Mouse (Mus musculus) intestine, embryonic 15.5 days (tissue): ENCODE measurements around the gene Laptm5. TPM values are rescaled to one million over a fixed set of nuclear protein-coding genes. Genes with fewer than 3 reads are reported as not detected.

ENCODE experiments used
- ATAC-seq: fragments of 200-750 bp; cut with Nextera tagmentation; 2 replicates; pipeline ENCODE4 v1.8.0; 2017; ENCODE audit warnings: moderate TSS enrichment, moderate library complexity
- H3K27ac ChIP-seq: fragments of 300-500 bp; sonication (generic); 2 replicates; pipeline ENCODE4 v1.5.1; 2015; ENCODE audit warnings: mild to moderate bottlenecking, inconsistent platforms
- H3K27me3 ChIP-seq: fragments of 300-500 bp; sonication (generic); replicated peaks from 2 replicates; pipeline ENCODE4 v1.6.1; 2015; ENCODE audit warnings: inconsistent platforms
- H3K36me3 ChIP-seq: fragments of 300-500 bp; sonication (generic); 2 replicates; pipeline ENCODE4 v1.6.1; 2015; ENCODE audit warnings: inconsistent platforms
- H3K4me1 ChIP-seq: fragments of 300-500 bp; sonication (generic); replicated peaks from 2 replicates; pipeline ENCODE4 v1.6.1; 2015; ENCODE audit warnings: inconsistent platforms
- H3K4me2 ChIP-seq: fragments of 300-500 bp; sonication (generic); replicated peaks from 2 replicates; pipeline ENCODE4 v1.6.1; 2015; ENCODE audit warnings: mild to moderate bottlenecking, inconsistent platforms
- H3K4me3 ChIP-seq: fragments of 300-500 bp; sonication (generic); replicated peaks from 2 replicates; pipeline ENCODE4 v1.5.1; 2015; ENCODE audit warnings: inconsistent platforms
- H3K9ac ChIP-seq: fragments of 300-500 bp; sonication (generic); 2 replicates; pipeline ENCODE4 v1.6.1; 2015; ENCODE audit warnings: inconsistent platforms
- H3K9me3 ChIP-seq: fragments of 300-500 bp; sonication (generic); 2 replicates; pipeline ENCODE4 v1.6.1; 2016; ENCODE audit warnings: inconsistent platforms
- WGBS: fragments of 180-500 bp; shearing (Covaris S2); methylation state at CpG from one replicate; pipeline ENCODE4 v1.1.7; 2015; 5-methylcytosine and 5-hydroxymethylcytosine counted together
- polyA plus RNA-seq: library from polyadenylated mRNA; unstranded; fragments of >200 nt; fragmentation: Nextera tagmentation; extraction: Ambion mirVana; gene quantifications from 2 replicates; pipeline ENCODE4 v1.2.1, GENCODE M21; 2015

Laptm5 gene
- polyA plus RNA-seq, 1 experiment from 2014 or later: 42.4 TPM

- Histone ChIP-seq H3K4me2 (no peak overlapping the region), H3K27ac (no peak overlapping the region), H3K27me3 (no peaks in the 10 kb centered on the region; the same call in 1 of the 2 replicates), H3K36me3 (no peaks in the 10 kb centered on the region), H3K4me1 (no peaks in the 10 kb centered on the region), H3K4me3 (no peak overlapping the region), H3K9me3 (no peaks in the 10 kb centered on the region), H3K9ac (no peak overlapping the region)
- ATAC-seq: no peak
- 40% methylated on average over 8 of the region's 8 CpGs for WGBS
Measured at GRCm38 (mm10) chr4:130902289-130902781, 10.6 kb upstream of the Laptm5 start.

GRCm38 (mm10) chr4:130905025-130905424, 7.9 kb upstream of the Laptm5 start:
- Histone ChIP-seq H3K4me3 (no peak overlapping the region), H3K27ac (no peak overlapping the region), H3K9ac (no peak overlapping the region), H3K9me3 (no peaks in the 10 kb centered on the region), H3K4me1 (no peaks in the 10 kb centered on the region), H3K27me3 (no peaks in the 10 kb centered on the region; the same call in 1 of the 2 replicates), H3K4me2 (no peak overlapping the region), H3K36me3 (no peaks in the 10 kb centered on the region)
- 69% methylated on average over 7 of the region's 7 CpGs for WGBS
- no peak for ATAC-seq

DNA sequence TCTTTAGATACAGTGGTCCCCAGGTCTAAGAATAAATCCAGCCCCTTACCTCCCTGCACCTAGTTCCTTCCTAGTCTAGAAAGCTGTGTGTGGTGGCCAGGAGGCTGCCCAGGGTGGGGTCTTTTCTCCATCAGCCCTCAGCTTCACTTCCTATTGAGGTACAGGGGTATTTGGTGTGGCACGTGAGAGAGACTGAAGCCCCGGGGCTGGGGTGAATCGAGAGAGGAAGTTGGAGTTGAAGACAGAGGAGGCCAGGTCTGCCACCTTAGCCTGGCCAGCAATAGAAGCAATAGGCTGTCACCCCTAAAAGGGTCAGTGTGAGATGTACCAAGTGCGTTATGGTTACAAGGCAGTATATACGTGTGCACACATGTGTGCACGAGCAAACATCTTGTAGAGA, 7.0 kb upstream of the Laptm5 start:
- no peak overlapping the region for H3K9ac ChIP-seq
- no peak overlapping the region for H3K4me3 ChIP-seq
- no peaks in the 10 kb centered on the region for H3K36me3 ChIP-seq
- no peaks in the 10 kb centered on the region for H3K4me1 ChIP-seq
- H3K27me3 ChIP-seq: no peaks in the 10 kb centered on the region; the same call in 1 of the 2 replicates
- no peak for ATAC-seq
- H3K4me2 ChIP-seq: no peak overlapping the region
- no peak overlapping the region for H3K27ac ChIP-seq
- H3K9me3 ChIP-seq: no peaks in the 10 kb centered on the region
- WGBS: 70% methylated on average over 6 of the region's 6 CpGs

DNA sequence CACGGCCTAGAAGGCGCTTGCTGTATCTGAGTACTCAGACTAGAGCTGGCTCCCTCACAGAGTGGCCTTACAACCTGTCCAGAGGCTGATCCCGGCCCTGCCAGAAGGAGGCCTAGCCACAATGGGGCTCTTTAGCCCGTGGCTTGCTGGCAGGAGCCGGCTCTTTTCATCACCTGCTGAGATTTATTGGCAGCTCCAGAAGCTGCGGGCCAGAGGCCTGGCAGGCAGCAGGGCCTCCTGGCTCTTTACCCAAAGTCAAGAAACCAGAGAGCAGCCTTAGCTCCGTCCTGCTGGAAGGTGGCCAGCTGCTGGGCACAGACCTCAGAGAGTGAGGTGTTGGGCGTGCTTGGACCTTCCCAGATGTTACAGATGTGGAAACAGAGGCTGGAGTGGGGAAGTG, 6.6 kb upstream of the Laptm5 start:
- no peaks in the 10 kb centered on the region; the same call in 1 of the 2 replicates for H3K27me3 ChIP-seq
- no peak for ATAC-seq
- WGBS: 42% methylated on average over 8 of the region's 8 CpGs

GRCm38 (mm10) chr4:130907200-130908069, 5.5 kb upstream of the Laptm5 start:
- Histone ChIP-seq H3K4me2 (no peak overlapping the region), H3K27ac (no peak overlapping the region), H3K4me3 (no peak overlapping the region), H3K27me3 (no peaks in the 10 kb centered on the region; the same call in 1 of the 2 replicates), H3K9me3 (no peaks in the 10 kb centered on the region), H3K36me3 (no peaks in the 10 kb centered on the region), H3K4me1 (no peaks in the 10 kb centered on the region), H3K9ac (no peak overlapping the region)
- WGBS: 84% methylated on average over 19 of the region's 19 CpGs
- no peak for ATAC-seq

More for the DNA sequence above, 6.6 kb upstream of the Laptm5 start:
- Histone ChIP-seq H3K9me3 (no peaks in the 10 kb centered on the region), H3K4me2 (no peak overlapping the region), H3K4me3 (no peak overlapping the region), H3K36me3 (no peaks in the 10 kb centered on the region), H3K4me1 (no peaks in the 10 kb centered on the region), H3K27ac (no peak overlapping the region), H3K9ac (no peak overlapping the region)

GRCm38 (mm10) chr4:130908133-130908532, 4.8 kb upstream of the Laptm5 start:
- H3K27me3 ChIP-seq: no peaks in the 10 kb centered on the region; the same call in 1 of the 2 replicates
- no peak overlapping the region for H3K4me2 ChIP-seq
- H3K4me3 ChIP-seq: no peak overlapping the region
- no peak for ATAC-seq
- H3K27ac ChIP-seq: no peak overlapping the region
- H3K9me3 ChIP-seq: no peaks in the 10 kb centered on the region
- H3K36me3 ChIP-seq: no peaks in the 10 kb centered on the region
- H3K4me1 ChIP-seq: no peaks in the 10 kb centered on the region
- H3K9ac ChIP-seq: no peak overlapping the region
- 89% methylated on average over 10 of the region's 10 CpGs for WGBS

- Histone ChIP-seq H3K36me3 (no peaks in the 10 kb centered on the region), H3K9me3 (no peaks in the 10 kb centered on the region), H3K27ac (no peak overlapping the region), H3K4me3 (no peak overlapping the region), H3K4me1 (no peaks in the 10 kb centered on the region), H3K4me2 (no peak overlapping the region), H3K27me3 (no peaks in the 10 kb centered on the region), H3K9ac (no peak overlapping the region)
- WGBS: 67% methylated on average over 17 of the region's 17 CpGs
- ATAC-seq: no peak
Measured at GRCm38 (mm10) chr4:130909167-130909874, 3.6 kb upstream of the Laptm5 start.

DNA sequence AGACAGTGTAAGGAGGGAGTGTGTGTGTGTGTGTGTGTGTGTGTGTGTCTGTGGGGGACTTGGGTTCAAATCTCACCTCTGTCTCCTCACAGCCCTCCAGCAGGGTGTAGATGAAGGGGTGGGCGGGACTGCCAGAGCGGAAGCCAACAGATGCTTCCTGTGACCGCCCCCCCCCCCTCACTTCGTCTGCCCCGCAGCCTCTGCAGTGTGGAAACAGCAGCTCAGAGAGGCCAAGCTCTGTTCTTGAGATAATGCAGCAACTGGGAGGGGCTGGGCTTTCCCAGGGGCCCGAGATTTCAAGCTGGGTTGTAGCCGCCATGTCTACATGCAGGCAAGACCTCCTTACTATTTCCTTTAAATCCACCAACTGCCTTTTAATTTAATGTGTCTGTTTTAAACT, 2.3 kb upstream of the Laptm5 start:
- no peaks in the 10 kb centered on the region for H3K27me3 ChIP-seq
- no peaks in the 10 kb centered on the region for H3K36me3 ChIP-seq
- H3K4me2 ChIP-seq: no peak overlapping the region
- no peak overlapping the region for H3K4me3 ChIP-seq
- H3K27ac ChIP-seq: no peak overlapping the region
- no peaks in the 10 kb centered on the region for H3K4me1 ChIP-seq
- no peak overlapping the region for H3K9ac ChIP-seq
- 39% methylated on average over 7 of the region's 7 CpGs for WGBS
- no peaks in the 10 kb centered on the region for H3K9me3 ChIP-seq
- no peak for ATAC-seq

GRCm38 (mm10) chr4:130912626-130913025, 299 bp upstream of the Laptm5 start:
- no peak overlapping the region for H3K4me3 ChIP-seq
- H3K36me3 ChIP-seq: no peaks in the 10 kb centered on the region
- no peaks in the 10 kb centered on the region for H3K9me3 ChIP-seq
- H3K4me1 ChIP-seq: no peaks in the 10 kb centered on the region
- no peak for ATAC-seq
- no peak overlapping the region for H3K27ac ChIP-seq
- H3K27me3 ChIP-seq: no peaks in the 10 kb centered on the region
- no peak overlapping the region for H3K9ac ChIP-seq
- 79% methylated on average over 3 of the region's 3 CpGs for WGBS
- no peak overlapping the region for H3K4me2 ChIP-seq

DNA sequence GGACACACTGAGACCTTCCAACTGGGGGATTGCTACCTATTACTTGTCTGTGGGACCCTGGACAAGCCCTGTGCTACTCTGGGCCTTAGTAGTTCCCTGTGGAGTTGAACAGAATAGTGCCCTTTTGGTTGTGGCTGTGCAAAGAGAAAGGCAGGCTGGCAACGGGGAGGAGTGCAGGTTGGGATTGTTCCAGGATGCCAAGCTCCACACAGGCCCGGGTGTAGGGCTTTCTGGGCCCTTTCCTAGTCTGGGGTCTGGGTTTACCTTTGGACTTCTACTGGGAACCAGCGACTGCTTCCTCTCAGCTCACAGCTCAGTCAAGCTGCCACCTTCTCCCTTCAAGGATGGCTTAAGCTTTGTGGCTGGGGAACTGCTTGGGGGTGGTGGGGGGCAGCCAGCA, 586 bp downstream of the Laptm5 start:
- no peaks in the 10 kb centered on the region for H3K4me1 ChIP-seq
- H3K9ac ChIP-seq: no peak overlapping the region
- H3K27me3 ChIP-seq: no peaks in the 10 kb centered on the region
- no peak for ATAC-seq
- WGBS: 82% methylated on average over 3 of the region's 3 CpGs
- H3K36me3 ChIP-seq: no peaks in the 10 kb centered on the region
- no peak overlapping the region for H3K4me3 ChIP-seq
- no peak overlapping the region for H3K27ac ChIP-seq
- no peak overlapping the region for H3K4me2 ChIP-seq
- H3K9me3 ChIP-seq: no peaks in the 10 kb centered on the region

GRCm38 (mm10) chr4:130914011-130914410, 1.1 kb downstream of the Laptm5 start:
- no peaks in the 10 kb centered on the region for H3K4me1 ChIP-seq
- no peak overlapping the region for H3K27ac ChIP-seq
- no peak for ATAC-seq
- no peaks in the 10 kb centered on the region for H3K9me3 ChIP-seq
- H3K9ac ChIP-seq: no peak overlapping the region
- no peak overlapping the region for H3K4me3 ChIP-seq
- no peaks in the 10 kb centered on the region for H3K27me3 ChIP-seq
- H3K4me2 ChIP-seq: no peak overlapping the region
- no peaks in the 10 kb centered on the region for H3K36me3 ChIP-seq
- 81% methylated on average over 4 of the region's 4 CpGs for WGBS

DNA sequence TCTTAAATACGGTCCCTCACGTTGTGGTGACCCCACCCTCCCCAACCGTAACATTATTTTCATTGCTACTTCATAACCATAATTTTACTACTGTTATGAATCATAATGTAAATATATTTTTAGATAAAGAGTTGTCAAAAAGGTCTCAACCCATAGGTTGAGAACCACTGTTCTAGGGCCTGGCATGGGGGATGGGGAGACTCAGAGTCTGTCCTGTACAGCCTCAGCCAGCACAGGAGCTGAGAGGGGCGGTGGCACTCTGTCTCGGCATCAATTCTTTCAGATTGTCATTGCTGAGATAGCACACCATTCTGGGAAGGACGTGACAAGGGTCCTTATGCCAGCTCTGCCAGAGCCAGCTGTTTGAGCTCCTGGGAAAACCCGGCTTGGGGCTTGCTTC, 1.6 kb downstream of the Laptm5 start:
- WGBS: 65% methylated on average over 7 of the region's 7 CpGs
- no peaks in the 10 kb centered on the region for H3K36me3 ChIP-seq
- no peak overlapping the region for H3K4me3 ChIP-seq
- no peaks in the 10 kb centered on the region for H3K9me3 ChIP-seq
- no peak overlapping the region for H3K4me2 ChIP-seq
- no peak overlapping the region for H3K9ac ChIP-seq
- no peak overlapping the region for H3K27ac ChIP-seq
- ATAC-seq: no peak
- no peaks in the 10 kb centered on the region for H3K4me1 ChIP-seq
- H3K27me3 ChIP-seq: no peaks in the 10 kb centered on the region
